Mouse (Mus musculus): Measurements from ENCODE around the gene Gm10644. TPM values are rescaled to one million over a fixed set of nuclear protein-coding genes. Genes with fewer than 3 reads are reported as not detected.

The Gm10644 gene
- total RNA-seq, 1 experiment from 2014 or later, result 0.93 TPM

GRCm38 (mm10) chr8:83942446-83942845 lies 12.6 kb downstream of the Gm10644 start:
- no peak for ATAC-seq (ENCODE audit: extremely low read depth, insufficient number of reproducible peaks, low FRiP score, poor library complexity, severe bottlenecking)

- no peak for ATAC-seq (ENCODE audit: extremely low read depth, insufficient number of reproducible peaks, low FRiP score, poor library complexity, severe bottlenecking)
These were observed 13.8 kb downstream of the Gm10644 start for GRCm38 (mm10) chr8:83941066-83941677.

- ATAC-seq (ENCODE audit: extremely low read depth, insufficient number of reproducible peaks, low FRiP score, poor library complexity, severe bottlenecking), result no peak
These were observed 16.7 kb downstream of the Gm10644 start for GRCm38 (mm10) chr8:83938330-83938729.

GRCm38 (mm10) chr8:83937645-83938044 lies 17.4 kb downstream of the Gm10644 start:
- ATAC-seq (ENCODE audit: extremely low read depth, insufficient number of reproducible peaks, low FRiP score, poor library complexity, severe bottlenecking), result no peak

GRCm38 (mm10) chr8:83935435-83935834 lies 19.6 kb downstream of the Gm10644 start:
- ATAC-seq (ENCODE audit: extremely low read depth, insufficient number of reproducible peaks, low FRiP score, poor library complexity, severe bottlenecking), result no peak

- no peak for ATAC-seq (ENCODE audit: extremely low read depth, insufficient number of reproducible peaks, low FRiP score, poor library complexity, severe bottlenecking)
These were observed 20.0 kb downstream of the Gm10644 start for GRCm38 (mm10) chr8:83934994-83935393.

GRCm38 (mm10) chr8:83934222-83934621 lies 20.8 kb downstream of the Gm10644 start:
- ATAC-seq (ENCODE audit: extremely low read depth, insufficient number of reproducible peaks, low FRiP score, poor library complexity, severe bottlenecking), result no peak

- ATAC-seq (ENCODE audit: extremely low read depth, insufficient number of reproducible peaks, low FRiP score, poor library complexity, severe bottlenecking), result no peak
These were observed 28.7 kb downstream of the Gm10644 start for GRCm38 (mm10) chr8:83926266-83926665.

- no peak for ATAC-seq (ENCODE audit: extremely low read depth, insufficient number of reproducible peaks, low FRiP score, poor library complexity, severe bottlenecking)
These were observed 30.4 kb downstream of the Gm10644 start for GRCm38 (mm10) chr8:83924585-83924984.

GRCm38 (mm10) chr8:83922727-83923126 lies 32.3 kb downstream of the Gm10644 start:
- no peak for ATAC-seq (ENCODE audit: extremely low read depth, insufficient number of reproducible peaks, low FRiP score, poor library complexity, severe bottlenecking)

- ATAC-seq (ENCODE audit: extremely low read depth, insufficient number of reproducible peaks, low FRiP score, poor library complexity, severe bottlenecking), result peak; percentile 50
These were observed 33.4 kb downstream of the Gm10644 start for GRCm38 (mm10) chr8:83921558-83921957.

- ATAC-seq (ENCODE audit: extremely low read depth, insufficient number of reproducible peaks, low FRiP score, poor library complexity, severe bottlenecking), result no peak
These were observed 37.4 kb downstream of the Gm10644 start for GRCm38 (mm10) chr8:83917566-83917965.

- no peak for ATAC-seq (ENCODE audit: extremely low read depth, insufficient number of reproducible peaks, low FRiP score, poor library complexity, severe bottlenecking)
These were observed 39.0 kb downstream of the Gm10644 start for GRCm38 (mm10) chr8:83916015-83916414.

GRCm38 (mm10) chr8:83914860-83915259 lies 40.1 kb downstream of the Gm10644 start:
- ATAC-seq (ENCODE audit: extremely low read depth, insufficient number of reproducible peaks, low FRiP score, poor library complexity, severe bottlenecking), result no peak

- ATAC-seq (ENCODE audit: extremely low read depth, insufficient number of reproducible peaks, low FRiP score, poor library complexity, severe bottlenecking), result no peak
These were observed 40.8 kb downstream of the Gm10644 start for GRCm38 (mm10) chr8:83914232-83914631.

- ATAC-seq (ENCODE audit: extremely low read depth, insufficient number of reproducible peaks, low FRiP score, poor library complexity, severe bottlenecking), result no peak
These were observed 42.9 kb downstream of the Gm10644 start for GRCm38 (mm10) chr8:83911809-83912731.

- no peak for ATAC-seq (ENCODE audit: extremely low read depth, insufficient number of reproducible peaks, low FRiP score, poor library complexity, severe bottlenecking)
These were observed 45.7 kb downstream of the Gm10644 start for GRCm38 (mm10) chr8:83909311-83909710.

- no peak for ATAC-seq (ENCODE audit: extremely low read depth, insufficient number of reproducible peaks, low FRiP score, poor library complexity, severe bottlenecking)
These were observed 46.4 kb downstream of the Gm10644 start for GRCm38 (mm10) chr8:83908583-83908982.

GRCm38 (mm10) chr8:83902961-83903666 lies 51.9 kb downstream of the Gm10644 start:
- ATAC-seq (ENCODE audit: extremely low read depth, insufficient number of reproducible peaks, low FRiP score, poor library complexity, severe bottlenecking), result no peak

Measured in neutrophil, adult 5-6 weeks (primary cell).